24 mouse cellular contexts compared by ENCODE assay signal in the genomic region with DNA sequence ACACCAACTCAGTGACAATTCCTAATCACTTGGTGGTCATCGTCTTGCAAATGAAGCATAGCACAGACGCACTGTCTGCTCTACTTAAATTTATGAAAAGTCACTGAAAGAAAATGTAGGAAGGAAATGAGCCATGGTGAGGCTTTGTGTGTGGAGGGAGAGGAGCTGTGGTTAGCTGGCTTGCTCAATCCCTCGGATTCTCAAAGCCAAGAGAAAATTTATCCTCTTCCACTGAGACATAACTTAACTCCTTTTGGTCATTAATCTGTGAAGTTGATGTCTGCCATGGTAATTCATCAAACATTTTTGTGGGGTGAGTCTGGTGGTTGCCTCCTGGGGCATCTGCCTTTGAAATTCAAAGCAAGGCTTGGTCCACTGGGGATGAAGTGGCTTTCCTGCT.
DNase-seq lines count a peak whose midpoint lies in the region; ATAC-seq lines count a peak whose summit lies in the region.
"Had no signal": no experiment of that assay in that cellular context is flagged by ENCODE, and none has a peak within 500 bp of the region (broad histone marks: within the 10 kb centered on the region; RNA-seq: fewer than 3 reads in every experiment).

No protein-coding gene starts in this region.

- no peaks in the 10 kb centered on the region for H3K36me3 ChIP-seq in limb, embryonic 11.5 days (ENCODE audit: control insufficient read depth, insufficient read depth, low read length)
- no peaks in the 10 kb centered on the region for H3K36me3 ChIP-seq in limb, embryonic 10.5 days
- no peaks in the 10 kb centered on the region for H3K36me3 ChIP-seq in hindbrain, embryonic 16.5 days (ENCODE audit: control insufficient read depth, insufficient read depth, low read length)
- H3K36me3 ChIP-seq: heart, embryonic 13.5 days; liver, embryonic 15.5 days; midbrain, embryonic 12.5 days; neural tube, embryonic 12.5 days had no signal

- no peaks in the 10 kb centered on the region for H3K9me3 ChIP-seq in limb, embryonic 11.5 days (ENCODE audit: control insufficient read depth, low read length)
- H3K9me3 ChIP-seq in limb, embryonic 10.5 days (replicated peaks) = no peaks in the 10 kb centered on the region
- H3K9me3 ChIP-seq in hindbrain, embryonic 16.5 days (ENCODE audit: control insufficient read depth, low read length) = no peaks in the 10 kb centered on the region
- H3K9me3 ChIP-seq: heart, embryonic 13.5 days; liver, embryonic 15.5 days; midbrain, embryonic 12.5 days; neural tube, embryonic 12.5 days had no signal

- no peaks in the 10 kb centered on the region for H3K4me1 ChIP-seq in limb, embryonic 11.5 days (ENCODE audit: control insufficient read depth, insufficient read depth, low read length)
- peaks cover 4% of the 10 kb centered on the region for H3K4me1 ChIP-seq in limb, embryonic 10.5 days
- no peaks in the 10 kb centered on the region for H3K4me1 ChIP-seq in hindbrain, embryonic 16.5 days (ENCODE audit: control insufficient read depth, insufficient read depth, low read depth, low read length)
- H3K4me1 ChIP-seq: liver, embryonic 15.5 days; midbrain, embryonic 12.5 days; neural tube, embryonic 12.5 days had no signal

- DNase-seq in limb, embryonic 11.5 days (ENCODE audit: low spot score) = peak; percentile 17
- no peak for DNase-seq in limb, embryonic 10.5 days (ENCODE audit: low spot score)
- DNase-seq in adrenal gland, postnatal 14 days = peak; percentile 32
- no peak for DNase-seq in cerebellum, adult 11-12 months
- DNase-seq: cerebellum, adult 2 months; cerebellum, postnatal 25 days; embryo, embryonic 11 days; gastrocnemius, postnatal 14 days; heart, adult 18-20 months; heart, postnatal 14 days; kidney, adult 11 months; kidney, postnatal 4 days; liver; right cerebral cortex, postnatal 14 days; spleen, adult 18-20 months had no signal

- no peak overlapping the region for H3K4me2 ChIP-seq in limb, embryonic 11.5 days (ENCODE audit: low read depth, severe bottlenecking)
- no peak overlapping the region for H3K4me2 ChIP-seq in hindbrain, embryonic 16.5 days (ENCODE audit: low read length)
- H3K4me2 ChIP-seq: heart, embryonic 13.5 days; liver, embryonic 15.5 days; midbrain, embryonic 12.5 days; neural tube, embryonic 12.5 days had no signal

- H3K9ac ChIP-seq in limb, embryonic 11.5 days (ENCODE audit: low read length) = no peak overlapping the region
- H3K9ac ChIP-seq in hindbrain, embryonic 16.5 days (ENCODE audit: low read depth, low read length) = no peak overlapping the region
- H3K9ac ChIP-seq: heart, embryonic 13.5 days; liver, embryonic 15.5 days; midbrain, embryonic 12.5 days; neural tube, embryonic 12.5 days had no signal

- ATAC-seq in limb, embryonic 11.5 days (ENCODE audit: insufficient number of reproducible peaks, low FRiP score, low TSS enrichment, low read depth) = no peak
- peak; percentile 80 for ATAC-seq in granulocyte monocyte progenitor cell, adult 5-6 weeks (replicated peaks; ENCODE audit: poor library complexity, severe bottlenecking)
- no peak for ATAC-seq in hindbrain, embryonic 16.5 days
- ATAC-seq in inflammation-experienced regulatory T-cells, adult 6 months = no peak
- ATAC-seq: forebrain, embryonic 16.5 days had no signal

- no peak overlapping the region for H3K27ac ChIP-seq in limb, embryonic 11.5 days (replicated peaks; ENCODE audit: low read depth, low read length)
- H3K27ac ChIP-seq in limb, embryonic 10.5 days = no peak overlapping the region
- H3K27ac ChIP-seq in hindbrain, embryonic 16.5 days (ENCODE audit: low read depth, low read length) = no peak overlapping the region
- H3K27ac ChIP-seq: heart, embryonic 13.5 days; liver, embryonic 15.5 days; macrophage; midbrain, embryonic 12.5 days; neural tube, embryonic 12.5 days had no signal

- no peaks in the 10 kb centered on the region for H3K27me3 ChIP-seq in limb, embryonic 11.5 days (ENCODE audit: control insufficient read depth, insufficient read depth, low read length)
- H3K27me3 ChIP-seq in limb, embryonic 10.5 days (ENCODE audit: low read depth, poor library complexity, severe bottlenecking) = peaks cover 7% of the 10 kb centered on the region; the same call in 1 of the 2 replicates
- no peaks in the 10 kb centered on the region for H3K27me3 ChIP-seq in hindbrain, embryonic 16.5 days (replicated peaks; ENCODE audit: control insufficient read depth, insufficient read depth, low read length)
- H3K27me3 ChIP-seq: heart, embryonic 13.5 days; liver, embryonic 15.5 days; midbrain, embryonic 12.5 days; neural tube, embryonic 12.5 days had no signal

- H3K4me3 ChIP-seq in limb, embryonic 11.5 days (ENCODE audit: low read depth, low read length) = no peak overlapping the region
- H3K4me3 ChIP-seq in limb, embryonic 10.5 days = no peak overlapping the region
- no peak overlapping the region for H3K4me3 ChIP-seq in hindbrain, embryonic 16.5 days (ENCODE audit: low read length)
- H3K4me3 ChIP-seq: heart, embryonic 13.5 days; liver, embryonic 15.5 days; midbrain, embryonic 12.5 days; neural tube, embryonic 12.5 days had no signal

- 84% methylated on average over 3 of the region's 3 CpGs for WGBS in limb, embryonic 11.5 days
- WGBS in limb, embryonic 10.5 days = 86% methylated on average over 3 of the region's 3 CpGs
- WGBS in hindbrain, embryonic 16.5 days = 54% methylated on average over 3 of the region's 3 CpGs

Comparison
In these comparisons a context has a peak if more than half of its experiments do, and no peak if none do; other contexts are left out.
1. DNase-seq: peak in limb, embryonic 11.5 days (single experiment) and adrenal gland, postnatal 14 days (single experiment); none in limb, embryonic 10.5 days (single experiment) and cerebellum, adult 11-12 months (single experiment).